Mouse (Mus musculus): Measurements from ENCODE around the gene Olfr311. TPM values are rescaled to one million over a fixed set of nuclear protein-coding genes. Genes with fewer than 3 reads are reported as not detected.

The Olfr311 gene
- polyA plus RNA-seq, 1 experiment = not detected

GRCm38 (mm10) chr11:58883756-58884155 is 44.7 kb downstream of the Olfr311 start:
- Histone ChIP-seq H3K36me3 (ENCODE audit: control insufficient read depth, insufficient read depth, low read length) (peaks cover 2% of the 10 kb centered on the region), H3K4me3 (ENCODE audit: control insufficient read depth, low read depth, low read length) (no peak overlapping the region), H3K27me3 (ENCODE audit: control insufficient read depth, insufficient read depth, low read length) (no peaks in the 10 kb centered on the region), H3K4me1 (ENCODE audit: control insufficient read depth, insufficient read depth, low read length) (no peaks in the 10 kb centered on the region), H3K27ac (ENCODE audit: control insufficient read depth, insufficient read depth, low read depth, low read length) (no peak overlapping the region)
- no peak for TF ChIP-seq POLR2A (IDR thresholded peaks at IDR 0.05; ENCODE audit: control insufficient read depth, low read depth, low read length)
- no peak for TF ChIP-seq CTCF (IDR thresholded peaks at IDR 0.05; ENCODE audit: control insufficient read depth, insufficient read depth, insufficient replicate concordance, low read depth, low read length)

- Histone ChIP-seq H3K27ac (ENCODE audit: control insufficient read depth, insufficient read depth, low read depth, low read length) (no peak overlapping the region), H3K4me1 (ENCODE audit: control insufficient read depth, insufficient read depth, low read length) (no peaks in the 10 kb centered on the region), H3K4me3 (ENCODE audit: control insufficient read depth, low read depth, low read length) (no peak overlapping the region), H3K36me3 (ENCODE audit: control insufficient read depth, insufficient read depth, low read length) (peaks cover 9% of the 10 kb centered on the region), H3K27me3 (ENCODE audit: control insufficient read depth, insufficient read depth, low read length) (no peaks in the 10 kb centered on the region)
- no peak for TF ChIP-seq POLR2A (IDR thresholded peaks at IDR 0.05; ENCODE audit: control insufficient read depth, low read depth, low read length)
- TF ChIP-seq CTCF (IDR thresholded peaks at IDR 0.05; ENCODE audit: control insufficient read depth, insufficient read depth, insufficient replicate concordance, low read depth, low read length) = no peak
Measured at GRCm38 (mm10) chr11:58890511-58890910, 51.5 kb downstream of the Olfr311 start.

Other genes starting within 250 kb of the Olfr311 start
- not detected in 2 replicates for gene Olfr324, start 244.1 kb upstream of the Olfr311 start, polyA plus RNA-seq (2012; rRNA removed)
- gene 2210407C18Rik, start 223.2 kb upstream of the Olfr311 start, polyA plus RNA-seq (2012; rRNA removed) = not detected in 2 replicates
- 0.57 and 2.2 TPM in 2 replicates for gene Olfr323, start 208.8 kb upstream of the Olfr311 start, polyA plus RNA-seq (2012; rRNA removed)
- not detected in 2 replicates for gene Trim58, start 198.8 kb upstream of the Olfr311 start, polyA plus RNA-seq (2012; rRNA removed)
- gene Olfr322, start 180.5 kb upstream of the Olfr311 start, polyA plus RNA-seq (2012; rRNA removed) = not detected in 2 replicates
- not detected in 2 replicates for gene Olfr320, start 158.2 kb upstream of the Olfr311 start, polyA plus RNA-seq (2012; rRNA removed)
- gene Olfr319, start 140.1 kb upstream of the Olfr311 start, polyA plus RNA-seq (2012; rRNA removed) = not detected in 2 replicates
- 0.35 TPM in 1 of 2 replicates, not detected in the other for gene Olfr318, start 115.2 kb upstream of the Olfr311 start, polyA plus RNA-seq (2012; rRNA removed)
- 0.16 and 0.96 TPM in 2 replicates for gene Olfr317, start 100.0 kb upstream of the Olfr311 start, polyA plus RNA-seq (2012; rRNA removed)
- 0.29 and 3.1 TPM in 2 replicates for gene Olfr316, start 86.5 kb upstream of the Olfr311 start, polyA plus RNA-seq (2012; rRNA removed)
- gene Olfr315, start 66.1 kb upstream of the Olfr311 start, polyA plus RNA-seq (2012; rRNA removed) = not detected in 2 replicates
- gene Olfr314, start 56.3 kb upstream of the Olfr311 start, polyA plus RNA-seq (2012; rRNA removed) = not detected in 2 replicates
- 142 and 144 TPM in 2 replicates for gene Fam183b, start 37.3 kb upstream of the Olfr311 start, polyA plus RNA-seq (2012; rRNA removed)
- gene Olfr313, start 24.3 kb upstream of the Olfr311 start, polyA plus RNA-seq (2012; rRNA removed) = 0.09 and 0.42 TPM in 2 replicates
- 0.02 and 0.06 TPM in 2 replicates for gene Olfr312, start 10.0 kb upstream of the Olfr311 start, polyA plus RNA-seq (2012; rRNA removed)
- 1.4 and 1.7 TPM in 2 replicates for gene Gm12258, start 7.9 kb downstream of the Olfr311 start, polyA plus RNA-seq (2012; rRNA removed)
- 3.1 and 9.7 TPM in 2 replicates for gene 2810021J22Rik, start 28.0 kb downstream of the Olfr311 start, polyA plus RNA-seq (2012; rRNA removed)
- gene Zfp39, start 65.0 kb downstream of the Olfr311 start, polyA plus RNA-seq (2012; rRNA removed) = 23.7 and 35.2 TPM in 2 replicates
- 6.8 and 10.1 TPM in 2 replicates for gene Btnl10, start 78.7 kb downstream of the Olfr311 start, polyA plus RNA-seq (2012; rRNA removed)
- 215 and 247 TPM in 2 replicates for gene Rnf187, start 99.7 kb downstream of the Olfr311 start, polyA plus RNA-seq (2012; rRNA removed)
- gene Hist3h2ba, start 109.7 kb downstream of the Olfr311 start, polyA plus RNA-seq (2012; rRNA removed) = 8.7 and 8.9 TPM in 2 replicates
- gene Hist3h2a, start 115.4 kb downstream of the Olfr311 start, polyA plus RNA-seq (2012; rRNA removed) = 6.4 and 6.5 TPM in 2 replicates
- gene Trim17, start 115.4 kb downstream of the Olfr311 start, polyA plus RNA-seq (2012; rRNA removed) = 166 and 167 TPM in 2 replicates
- gene Trim11, start 138.8 kb downstream of the Olfr311 start, polyA plus RNA-seq (2012; rRNA removed) = 44.1 and 48.9 TPM in 2 replicates

Data from testis, adult 2 months (tissue).